Mouse (Mus musculus) E14TG2a.4 (cell line): ENCODE data around the gene Ydjc.

Source experiments
- CTCF ChIP-seq: conservative IDR thresholded peaks from 2 replicates; pipeline ENCODE4 v1.5.1; 2014; ENCODE audit warnings: low read length
- POU5F1 ChIP-seq: IDR thresholded peaks from 2 replicates; pipeline ENCODE4 v1.6.1; 2014; ENCODE audit warnings: low read length, borderline replicate concordance

- TF ChIP-seq CTCF (no peak), POU5F1 (no peak)
Observed at GRCm38 (mm10) chr16:17185475-17185874, 41.1 kb downstream of the Ydjc start.
